Mouse (Mus musculus): ENCODE results near the gene Surf1. TPM values are rescaled to one million over a fixed set of nuclear protein-coding genes. Genes with fewer than 3 reads are reported as not detected.
A peak's percentile ranks its signal among the peaks of the same experiment; 100 is the strongest.

Surf1 gene
- polyA plus RNA-seq, 2 experiments = 51.2 to 69.1 TPM

DNA sequence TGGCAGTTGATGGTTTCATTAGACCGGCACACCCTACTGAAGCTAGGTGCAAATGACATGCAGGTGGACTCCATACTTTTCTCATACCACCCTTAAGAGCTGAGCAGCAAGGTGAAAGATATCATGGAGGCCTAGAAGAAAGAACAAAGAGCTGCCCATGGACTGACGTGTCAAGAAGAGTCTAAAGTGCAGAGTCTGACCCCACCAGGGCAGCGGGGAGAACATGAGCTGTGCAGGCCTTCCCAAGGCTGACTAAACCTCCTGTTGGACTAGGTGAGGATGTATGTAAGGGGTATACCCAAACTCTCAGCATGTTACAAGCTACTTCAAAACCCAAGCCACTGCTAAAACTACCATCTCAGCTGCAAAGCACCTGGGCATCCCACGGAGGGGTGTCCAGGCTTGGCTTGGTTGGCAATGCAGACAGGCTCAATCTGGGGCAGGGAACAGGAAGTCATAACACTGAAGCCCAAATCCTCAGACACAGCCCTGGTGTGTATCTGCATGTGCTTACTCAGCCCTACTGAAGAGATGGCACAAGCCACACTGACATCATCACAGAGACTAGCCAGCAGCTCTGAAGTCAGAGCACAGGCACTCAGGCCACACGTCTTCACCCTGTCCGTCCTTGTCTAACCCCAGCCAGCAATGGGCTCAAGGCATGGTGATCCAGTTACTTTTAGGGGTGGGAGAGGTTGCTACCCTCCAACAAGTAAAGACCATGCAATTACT, 11.6 kb upstream of the Surf1 start:
- H3K4me3 ChIP-seq (replicated peaks; ENCODE audit: low read length) = no peak overlapping the region
- H3K27me3 ChIP-seq (ENCODE audit: control insufficient read depth, insufficient read depth, low read length) = no peaks in the 10 kb centered on the region
- no peak for TF ChIP-seq POLR2A (IDR thresholded peaks at IDR 0.05; ENCODE audit: borderline replicate concordance, extremely low read depth, insufficient read depth, insufficient read length)
- no peak for DNase-seq (ENCODE audit: low spot score)
- no peak overlapping the region for H3K27ac ChIP-seq (replicated peaks; ENCODE audit: low read depth, low read length)
- H3K36me3 ChIP-seq (ENCODE audit: control insufficient read depth, insufficient read depth, low read length) = peaks cover 88% of the 10 kb centered on the region
- 93% methylated on average over 6 of the region's 6 CpGs for WGBS
- H3K4me2 ChIP-seq (replicated peaks; ENCODE audit: low read depth, low read length, severe bottlenecking) = no peak overlapping the region
- no peak for ATAC-seq (ENCODE audit: low FRiP score, low read depth)
- H3K4me1 ChIP-seq (ENCODE audit: control insufficient read depth, insufficient read depth, low read length) = peaks cover 26% of the 10 kb centered on the region
- 0 out of 2 replicates have a peak overlapping the region, but pooled peaks have one; percentile 13 for H3K9ac ChIP-seq (ENCODE audit: low read depth, low read length, severe bottlenecking)
- H3K9me3 ChIP-seq (ENCODE audit: control insufficient read depth, low read length) = no peaks in the 10 kb centered on the region

DNA sequence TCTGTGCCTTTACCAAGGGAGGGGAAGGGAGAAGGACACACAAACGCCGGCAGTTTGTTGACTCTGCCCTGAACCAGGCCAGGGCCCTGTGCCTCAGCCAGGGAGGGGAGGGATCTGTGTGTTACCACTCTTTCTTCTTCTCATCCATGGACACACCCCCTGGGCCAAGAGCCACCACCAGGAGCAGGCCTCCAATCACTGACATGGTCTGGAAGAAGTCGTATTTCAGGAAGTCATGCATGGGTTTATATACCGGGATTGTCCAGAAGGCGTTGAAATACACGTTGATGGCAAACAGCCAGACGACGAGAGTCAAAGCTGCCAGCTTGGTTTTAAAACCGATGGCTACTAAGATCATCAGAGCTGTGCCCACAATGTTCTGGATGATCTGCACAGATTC, 5.5 kb upstream of the Surf1 start:
- no peak for TF ChIP-seq POLR2A (IDR thresholded peaks at IDR 0.05; ENCODE audit: borderline replicate concordance, extremely low read depth, insufficient read depth, insufficient read length)
- DNase-seq (ENCODE audit: low spot score) = no peak
- ATAC-seq (ENCODE audit: low FRiP score, low read depth) = no peak
- Histone ChIP-seq H3K4me1 (ENCODE audit: control insufficient read depth, insufficient read depth, low read length) (peaks cover 9% of the 10 kb centered on the region), H3K27ac (replicated peaks; ENCODE audit: low read depth, low read length) (no peak overlapping the region), H3K36me3 (ENCODE audit: control insufficient read depth, insufficient read depth, low read length) (peaks cover 89% of the 10 kb centered on the region), H3K9me3 (ENCODE audit: control insufficient read depth, low read length) (no peaks in the 10 kb centered on the region), H3K27me3 (ENCODE audit: control insufficient read depth, insufficient read depth, low read length) (no peaks in the 10 kb centered on the region), H3K4me2 (replicated peaks; ENCODE audit: low read depth, low read length, severe bottlenecking) (no peak overlapping the region), H3K4me3 (replicated peaks; ENCODE audit: low read length) (no peak overlapping the region), H3K9ac (ENCODE audit: low read depth, low read length, severe bottlenecking) (no peak overlapping the region)
- WGBS = 80% methylated on average over 9 of the region's 9 CpGs

DNA sequence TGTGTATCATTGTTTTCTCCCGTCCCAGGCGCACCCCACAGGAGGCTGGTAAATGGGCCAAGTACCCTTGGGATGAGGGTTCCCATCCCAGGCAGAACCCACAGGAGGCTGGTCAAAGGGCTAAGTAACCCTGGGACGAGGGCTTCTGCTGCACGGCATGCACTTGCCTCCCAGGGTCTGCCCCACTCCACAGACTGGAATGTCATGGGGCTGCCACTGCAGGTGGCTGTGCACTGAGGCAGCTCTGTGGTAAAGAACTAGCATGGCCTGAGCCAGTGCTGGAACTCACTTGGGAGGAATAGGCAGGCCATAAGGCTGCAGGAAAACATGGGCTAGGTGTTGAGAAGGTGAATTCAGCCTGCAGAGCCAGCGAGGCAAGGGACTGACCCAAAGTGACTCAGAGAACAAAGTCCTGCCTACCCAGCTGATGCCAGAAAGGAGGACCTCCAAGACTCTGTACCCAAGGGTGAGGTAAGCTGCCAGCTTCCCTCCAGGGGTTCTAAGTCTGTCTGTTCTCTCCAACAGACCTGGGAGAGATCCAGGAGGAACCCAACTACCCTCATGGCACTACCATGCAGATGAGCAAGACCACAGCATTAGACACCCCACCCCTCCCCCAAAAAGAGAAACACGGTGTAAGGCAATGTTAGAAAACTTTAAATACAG, 4.0 kb upstream of the Surf1 start:
- Histone ChIP-seq H3K36me3 (ENCODE audit: control insufficient read depth, insufficient read depth, low read length) (peaks cover 74% of the 10 kb centered on the region), H3K4me1 (ENCODE audit: control insufficient read depth, insufficient read depth, low read length) (peaks cover 15% of the 10 kb centered on the region), H3K4me2 (replicated peaks; ENCODE audit: low read depth, low read length, severe bottlenecking) (no peak overlapping the region), H3K27ac (replicated peaks; ENCODE audit: low read depth, low read length) (no peak overlapping the region), H3K27me3 (ENCODE audit: control insufficient read depth, insufficient read depth, low read length) (no peaks in the 10 kb centered on the region), H3K4me3 (replicated peaks; ENCODE audit: low read length) (no peak overlapping the region), H3K9me3 (ENCODE audit: control insufficient read depth, low read length) (no peaks in the 10 kb centered on the region), H3K9ac (ENCODE audit: low read depth, low read length, severe bottlenecking) (no peak overlapping the region)
- TF ChIP-seq POLR2A (IDR thresholded peaks at IDR 0.05; ENCODE audit: borderline replicate concordance, extremely low read depth, insufficient read depth, insufficient read length) = no peak
- 91% methylated on average over 6 of the region's 6 CpGs for WGBS
- DNase-seq (ENCODE audit: low spot score) = no peak
- ATAC-seq (ENCODE audit: low FRiP score, low read depth) = no peak

DNA sequence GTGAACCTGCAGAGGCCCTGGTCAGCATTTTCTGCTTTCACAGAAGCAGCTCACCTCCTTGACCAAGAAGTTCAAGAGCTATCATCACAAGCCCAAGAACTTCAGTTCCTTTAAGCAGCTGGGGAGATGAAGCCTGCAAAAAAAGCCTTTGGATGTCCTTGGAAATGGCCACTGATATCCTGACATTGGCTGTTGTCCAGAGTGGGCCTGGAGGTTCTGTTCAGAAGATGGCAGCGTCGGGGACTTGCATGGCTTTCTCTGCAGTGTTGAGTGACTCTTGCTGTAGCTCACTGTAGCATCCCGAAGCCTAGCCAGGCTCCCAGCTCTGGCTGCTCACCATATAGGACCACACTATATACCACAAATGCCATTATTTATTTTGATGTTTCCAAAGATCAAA, 3.4 kb upstream of the Surf1 start:
- no peak for TF ChIP-seq POLR2A (IDR thresholded peaks at IDR 0.05; ENCODE audit: borderline replicate concordance, extremely low read depth, insufficient read depth, insufficient read length)
- Histone ChIP-seq H3K4me2 (replicated peaks; ENCODE audit: low read depth, low read length, severe bottlenecking) (no peak overlapping the region), H3K9ac (ENCODE audit: low read depth, low read length, severe bottlenecking) (no peak overlapping the region), H3K9me3 (ENCODE audit: control insufficient read depth, low read length) (no peaks in the 10 kb centered on the region), H3K27ac (replicated peaks; ENCODE audit: low read depth, low read length) (no peak overlapping the region), H3K27me3 (ENCODE audit: control insufficient read depth, insufficient read depth, low read length) (no peaks in the 10 kb centered on the region), H3K4me3 (replicated peaks; ENCODE audit: low read length) (no peak overlapping the region), H3K4me1 (ENCODE audit: control insufficient read depth, insufficient read depth, low read length) (peaks cover 17% of the 10 kb centered on the region), H3K36me3 (ENCODE audit: control insufficient read depth, insufficient read depth, low read length) (peaks cover 68% of the 10 kb centered on the region)
- 97% methylated on average over 3 of the region's 3 CpGs for WGBS
- DNase-seq (ENCODE audit: low spot score) (no peak), ATAC-seq (ENCODE audit: low FRiP score, low read depth) (no peak)

DNA sequence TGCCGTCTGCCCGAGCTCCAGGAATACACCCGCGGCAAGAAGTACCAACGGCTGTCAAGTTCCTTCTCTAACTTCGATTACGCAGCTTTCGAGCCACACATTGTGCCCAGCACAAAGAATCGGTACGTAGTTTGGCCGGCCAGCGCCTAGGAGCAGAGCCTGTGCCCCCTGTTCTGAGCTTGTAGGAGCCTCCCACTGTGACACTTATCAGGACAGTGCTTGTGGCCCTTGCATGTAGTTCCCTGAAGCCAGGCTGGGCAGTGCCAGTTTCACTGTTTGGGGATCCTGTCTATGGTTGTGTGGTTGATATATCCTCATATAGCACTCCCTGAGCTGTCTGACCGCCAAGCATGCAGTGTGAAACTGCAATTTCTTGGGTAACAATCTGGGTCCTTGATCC, 408 bp upstream of the Surf1 start:
- H3K4me1 ChIP-seq (ENCODE audit: control insufficient read depth, insufficient read depth, low read length) = peaks cover 26% of the 10 kb centered on the region
- no peak overlapping the region for H3K27ac ChIP-seq (replicated peaks; ENCODE audit: low read depth, low read length)
- no peaks in the 10 kb centered on the region for H3K27me3 ChIP-seq (ENCODE audit: control insufficient read depth, insufficient read depth, low read length)
- TF ChIP-seq POLR2A (IDR thresholded peaks at IDR 0.05; ENCODE audit: borderline replicate concordance, extremely low read depth, insufficient read depth, insufficient read length) = no peak
- ATAC-seq (ENCODE audit: low FRiP score, low read depth) (no peak), DNase-seq (ENCODE audit: low spot score) (no peak)
- 3% methylated on average over 13 of the region's 13 CpGs for WGBS
- peak overlapping the region; percentile 62 for H3K4me3 ChIP-seq (replicated peaks; ENCODE audit: low read length)
- H3K4me2 ChIP-seq (replicated peaks; ENCODE audit: low read depth, low read length, severe bottlenecking) = peak overlapping the region; percentile 97
- H3K9ac ChIP-seq (ENCODE audit: low read depth, low read length, severe bottlenecking) = peak overlapping the region; percentile 68
- H3K36me3 ChIP-seq (ENCODE audit: control insufficient read depth, insufficient read depth, low read length) = peaks cover 66% of the 10 kb centered on the region
- no peaks in the 10 kb centered on the region for H3K9me3 ChIP-seq (ENCODE audit: control insufficient read depth, low read length)
